Comparison of ENCODE assay signal across 8 mouse cellular contexts in the genomic region with DNA sequence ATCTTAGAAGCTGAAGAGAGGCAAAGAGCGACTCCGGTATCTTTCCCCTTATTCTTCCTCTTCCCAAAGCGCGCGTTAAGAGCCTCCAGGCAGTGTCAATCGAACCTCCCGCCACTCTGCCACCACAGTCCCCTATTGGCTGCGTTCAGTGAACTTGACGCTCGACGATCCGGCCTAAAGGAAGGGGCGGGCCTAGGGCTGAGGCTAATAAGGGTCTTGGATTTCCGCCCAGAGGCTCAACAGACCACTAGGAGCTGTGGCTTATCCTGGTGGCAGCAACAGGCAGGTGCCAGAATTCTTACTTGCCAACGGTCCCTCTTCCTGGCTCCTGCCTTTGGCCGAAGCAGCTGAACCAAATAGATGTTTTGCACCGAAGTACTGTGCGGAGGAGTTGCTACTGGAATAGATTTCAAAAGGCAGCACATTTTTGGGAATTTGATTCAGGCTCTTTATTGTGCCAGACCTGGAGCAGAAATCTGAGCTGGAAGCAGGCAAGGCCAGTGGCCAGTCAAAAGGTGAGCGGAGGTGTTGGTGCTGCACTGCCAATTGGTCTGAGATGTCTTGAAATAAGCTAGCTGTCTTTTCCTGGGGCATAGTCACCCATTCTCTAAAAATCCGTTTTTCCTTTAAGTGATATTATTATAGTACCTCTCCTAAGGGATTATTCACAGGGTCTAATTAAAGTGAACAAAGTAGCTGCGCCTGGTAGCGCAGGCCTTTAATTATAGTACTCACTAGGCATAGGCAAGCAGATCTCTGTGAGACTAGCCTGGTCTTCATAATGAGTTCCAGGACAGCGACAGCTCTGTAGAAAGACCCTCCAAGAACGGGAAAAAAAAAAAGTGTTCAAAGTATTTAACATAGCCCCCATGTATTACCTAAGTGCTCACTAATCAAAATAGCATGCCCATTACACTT. TPM values are rescaled to one million over a fixed set of nuclear protein-coding genes. Genes with fewer than 3 reads are reported as not detected.
DNase-seq lines count a peak whose midpoint lies in the region; ATAC-seq and TF ChIP-seq lines count a peak whose summit lies in the region.

Gene Rad54l (minus strand): TSS at position 89 of the 918 bp plus-strand sequence.
Gene Pomgnt1 (plus strand): TSS at position 239 of the 918 bp plus-strand sequence.

- DNase-seq in 3134 (ENCODE audit: extremely low read depth, insufficient read length, low spot score): peak; percentile 86
- DNase-seq in adrenal gland, postnatal 14 days: peak; percentile 91
- peak; percentile 95 for DNase-seq in embryonic facial prominence, embryonic 10.5 days (ENCODE audit: low spot score)
- peak; percentile 96 for DNase-seq in midbrain, embryonic 14.5 days
- DNase-seq in spleen, adult 12 weeks (ENCODE audit: low spot score): peak; percentile 69

- peak; percentile 61 for TF ChIP-seq CTCF in intestine, postnatal 0 days (IDR thresholded peaks at IDR 0.05; ENCODE audit: low read depth)

- peak within 1 kb of the TSS; percentile 46 for H3K9ac ChIP-seq in intestine, postnatal 0 days (ENCODE audit: low read depth, low read length)
- H3K9ac ChIP-seq in limb, embryonic 12.5 days (replicated peaks): peak within 1 kb of the TSS; percentile 66
- H3K9ac ChIP-seq in midbrain, embryonic 14.5 days (replicated peaks; ENCODE audit: low read length): peak within 1 kb of the TSS; percentile 55

- no peaks in the 10 kb centered on the region for H3K9me3 ChIP-seq in embryonic facial prominence, embryonic 10.5 days
- no peaks in the 10 kb centered on the region for H3K9me3 ChIP-seq in intestine, postnatal 0 days (ENCODE audit: control insufficient read depth)
- H3K9me3 ChIP-seq in limb, embryonic 12.5 days: no peaks in the 10 kb centered on the region
- no peaks in the 10 kb centered on the region for H3K9me3 ChIP-seq in midbrain, embryonic 14.5 days (ENCODE audit: control insufficient read depth, low read length)

- peak within 1 kb of the TSS; percentile 80 for H3K4me3 ChIP-seq in embryonic facial prominence, embryonic 10.5 days
- peak within 1 kb of the TSS; percentile 51 for H3K4me3 ChIP-seq in intestine, postnatal 0 days (ENCODE audit: low read depth, low read length)
- H3K4me3 ChIP-seq in limb, embryonic 12.5 days (replicated peaks): peak within 1 kb of the TSS; percentile 53
- H3K4me3 ChIP-seq in midbrain, embryonic 14.5 days (replicated peaks; ENCODE audit: low read depth, low read length): peak within 1 kb of the TSS; percentile 49

- peak within 1 kb of the TSS; percentile 66 for H3K4me2 ChIP-seq in intestine, postnatal 0 days (replicated peaks; ENCODE audit: low read depth)
- H3K4me2 ChIP-seq in limb, embryonic 12.5 days: peak within 1 kb of the TSS; percentile 73
- peak within 1 kb of the TSS; percentile 63 for H3K4me2 ChIP-seq in midbrain, embryonic 14.5 days (ENCODE audit: low read length)

- H3K36me3 ChIP-seq in embryonic facial prominence, embryonic 10.5 days (replicated peaks): peaks cover 25% of the 10 kb centered on the region
- no peaks in the 10 kb centered on the region for H3K36me3 ChIP-seq in intestine, postnatal 0 days (ENCODE audit: control insufficient read depth, insufficient read depth)
- H3K36me3 ChIP-seq in limb, embryonic 12.5 days: peaks cover 14% of the 10 kb centered on the region
- H3K36me3 ChIP-seq in midbrain, embryonic 14.5 days (ENCODE audit: control insufficient read depth, insufficient read depth, low read length): no peaks in the 10 kb centered on the region

- H3K4me1 ChIP-seq in embryonic facial prominence, embryonic 10.5 days: peaks cover 27% of the 10 kb centered on the region
- H3K4me1 ChIP-seq in intestine, postnatal 0 days (replicated peaks; ENCODE audit: control insufficient read depth, insufficient read depth, low read length): no peaks in the 10 kb centered on the region
- peaks cover 13% of the 10 kb centered on the region for H3K4me1 ChIP-seq in limb, embryonic 12.5 days (replicated peaks)
- peaks cover 9% of the 10 kb centered on the region for H3K4me1 ChIP-seq in midbrain, embryonic 14.5 days (ENCODE audit: control insufficient read depth, insufficient read depth, low read length)

- ATAC-seq in granulocyte monocyte progenitor cell, adult 5-6 weeks (replicated peaks; ENCODE audit: poor library complexity, severe bottlenecking): peak; percentile 98
- ATAC-seq in intestine, postnatal 0 days: peak; percentile 88
- peak; percentile 98 for ATAC-seq in limb, embryonic 12.5 days (ENCODE audit: insufficient number of reproducible peaks, insufficient read depth, low FRiP score, low TSS enrichment, low read depth)
- peak; percentile 96 for ATAC-seq in midbrain, embryonic 14.5 days (ENCODE audit: low FRiP score, low TSS enrichment)

- H3K27me3 ChIP-seq in embryonic facial prominence, embryonic 10.5 days (replicated peaks; ENCODE audit: low read depth, poor library complexity, severe bottlenecking): no peaks in the 10 kb centered on the region
- H3K27me3 ChIP-seq in intestine, postnatal 0 days (replicated peaks; ENCODE audit: control insufficient read depth, insufficient read depth, low read length): no peaks in the 10 kb centered on the region
- no peaks in the 10 kb centered on the region for H3K27me3 ChIP-seq in limb, embryonic 12.5 days
- no peaks in the 10 kb centered on the region for H3K27me3 ChIP-seq in midbrain, embryonic 14.5 days (ENCODE audit: control insufficient read depth, insufficient read depth, low read length)

- H3K27ac ChIP-seq in embryonic facial prominence, embryonic 10.5 days (replicated peaks): peak within 1 kb of the TSS; percentile 82
- H3K27ac ChIP-seq in intestine, postnatal 0 days (ENCODE audit: low read depth, low read length): no peak within 1 kb of the TSS
- peak within 1 kb of the TSS; percentile 69 for H3K27ac ChIP-seq in limb, embryonic 12.5 days
- H3K27ac ChIP-seq in midbrain, embryonic 14.5 days (replicated peaks; ENCODE audit: low read depth, low read length): peak within 1 kb of the TSS; percentile 53; the same call in 1 of the 2 replicates

- WGBS in embryonic facial prominence, embryonic 10.5 days: 5% methylated on average over 24 of the region's 24 CpGs
- 1% methylated on average over 24 of the region's 24 CpGs for WGBS in intestine, postnatal 0 days
- WGBS in limb, embryonic 12.5 days: 2% methylated on average over 24 of the region's 24 CpGs
- 5% methylated on average over 24 of the region's 24 CpGs for WGBS in midbrain, embryonic 14.5 days

RNA-seq across cellular contexts. Expression of gene Rad54l, which starts in this region (rescaled TPM):
- total RNA-seq in adrenal gland, postnatal 14 days (2021): 4.5 and 5.2 TPM in 2 replicates
- 77.2 and 81.1 TPM in 2 replicates for polyA plus RNA-seq in embryonic facial prominence, embryonic 10.5 days (2016; fragmentation: Nextera tagmentation; extraction: Ambion mirVana)
- total RNA-seq in granulocyte monocyte progenitor cell, adult 5-6 weeks (2014; fragmentation: Nextera tagmentation): 37.5 and 43.3 TPM in 2 replicates
- 27.9 and 34.9 TPM in 2 replicates for total RNA-seq in granulocyte monocyte progenitor cell, adult 5-6 weeks (2017)
- polyA plus RNA-seq in intestine, postnatal 0 days (2015; fragmentation: Nextera tagmentation; extraction: Ambion mirVana): 5.2 and 6.5 TPM in 2 replicates
- 53.9 and 59.2 TPM in 2 replicates for polyA plus RNA-seq in limb, embryonic 12.5 days (2016; fragmentation: Nextera tagmentation; extraction: Ambion mirVana)
- 5.3 and 10.5 TPM in 2 replicates for polyA plus RNA-seq in midbrain, embryonic 14.5 days (2014; fragmentation: Nextera tagmentation; extraction: Ambion mirVana)

RNA-seq across cellular contexts. Expression of gene Pomgnt1, which starts in this region (rescaled TPM):
- 65.8 and 75.2 TPM in 2 replicates for total RNA-seq in adrenal gland, postnatal 14 days (2021)
- polyA plus RNA-seq in embryonic facial prominence, embryonic 10.5 days (2016; fragmentation: Nextera tagmentation; extraction: Ambion mirVana): 57.6 and 61.4 TPM in 2 replicates
- 13.8 and 18.3 TPM in 2 replicates for total RNA-seq in granulocyte monocyte progenitor cell, adult 5-6 weeks (2014; fragmentation: Nextera tagmentation)
- 17.1 and 17.5 TPM in 2 replicates for total RNA-seq in granulocyte monocyte progenitor cell, adult 5-6 weeks (2017)
- 18.1 and 18.2 TPM in 2 replicates for polyA plus RNA-seq in intestine, postnatal 0 days (2015; fragmentation: Nextera tagmentation; extraction: Ambion mirVana)
- polyA plus RNA-seq in limb, embryonic 12.5 days (2016; fragmentation: Nextera tagmentation; extraction: Ambion mirVana): 73.8 and 74.8 TPM in 2 replicates
- 55.0 and 66.4 TPM in 2 replicates for polyA plus RNA-seq in midbrain, embryonic 14.5 days (2014; fragmentation: Nextera tagmentation; extraction: Ambion mirVana)
